Mouse (Mus musculus): ENCODE data around the gene Sp7. TPM values are rescaled to one million over a fixed set of nuclear protein-coding genes. Genes with fewer than 3 reads are reported as not detected.
A peak's percentile ranks its signal among the peaks of the same experiment; 100 is the strongest.

Sp7 gene
- polyA plus RNA-seq, 1 experiment from 2014 or later, result 1.0 TPM

DNA sequence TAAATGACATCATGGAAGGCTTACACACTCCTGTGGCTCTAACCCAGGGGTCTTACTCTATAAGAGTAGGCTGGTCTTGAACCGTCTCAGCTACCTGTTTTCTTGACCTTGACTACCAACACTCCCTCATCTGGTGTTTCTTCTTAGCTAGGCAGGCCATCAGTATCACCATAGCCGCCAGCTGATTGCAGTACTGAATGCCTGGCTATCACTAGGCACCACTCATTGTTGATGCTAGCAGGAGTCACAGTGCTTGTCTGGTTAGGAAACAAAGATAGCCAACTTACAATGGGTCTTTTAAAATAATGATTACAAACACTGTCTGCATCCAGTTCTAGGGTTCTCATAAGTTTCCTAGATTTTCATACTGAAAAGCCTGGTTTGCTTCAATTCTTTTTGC, 34.3 kb upstream of the Sp7 start:
- H3K36me3 ChIP-seq, result no peaks in the 10 kb centered on the region
- 60% methylated on average over 2 of the region's 2 CpGs for WGBS
- H3K4me3 ChIP-seq, result no peak overlapping the region
- no peaks in the 10 kb centered on the region for H3K9me3 ChIP-seq
- H3K27ac ChIP-seq, result no peak overlapping the region
- peaks cover 34% of the 10 kb centered on the region for H3K4me1 ChIP-seq (replicated peaks)
- DNase-seq (ENCODE audit: low spot score), result no peak
- H3K27me3 ChIP-seq (ENCODE audit: insufficient read depth, poor library complexity, severe bottlenecking), result no peaks in the 10 kb centered on the region

DNA sequence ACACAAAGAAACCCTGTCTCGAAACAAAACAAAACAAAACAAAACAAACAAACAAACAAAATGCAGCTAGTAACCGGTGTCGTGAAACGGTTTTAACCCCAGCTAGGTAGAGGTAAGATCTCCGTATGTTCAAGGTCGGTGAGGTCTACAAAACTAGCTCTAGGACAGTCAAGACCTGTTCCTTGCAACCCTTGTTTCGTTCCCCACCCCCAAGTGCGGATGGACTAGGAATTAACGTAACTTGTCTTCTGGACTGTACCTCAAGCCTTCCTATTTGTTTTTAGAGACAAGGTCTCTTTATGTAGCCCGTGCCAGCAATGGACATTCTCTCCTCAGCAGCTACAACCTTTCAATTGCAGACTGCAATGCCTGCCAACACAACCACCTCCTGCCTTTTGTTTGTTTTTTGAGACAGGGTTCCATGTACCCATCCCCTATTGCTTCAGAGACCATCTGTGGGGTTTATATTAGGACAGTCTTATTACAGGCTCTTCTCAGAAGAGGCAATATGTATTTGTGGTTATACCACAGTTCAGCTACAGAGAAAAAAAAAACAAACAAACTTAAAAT, 33.6 kb upstream of the Sp7 start:
- Histone ChIP-seq H3K4me3 (no peak overlapping the region), H3K9me3 (no peaks in the 10 kb centered on the region), H3K36me3 (no peaks in the 10 kb centered on the region), H3K27me3 (ENCODE audit: insufficient read depth, poor library complexity, severe bottlenecking) (no peaks in the 10 kb centered on the region), H3K4me1 (replicated peaks) (peaks cover 35% of the 10 kb centered on the region), H3K27ac (peak overlapping the region; percentile 89; the same call in 1 of the 2 replicates)
- DNase-seq (ENCODE audit: low spot score), result no peak
- WGBS, result 78% methylated on average over 10 of the region's 10 CpGs

DNA sequence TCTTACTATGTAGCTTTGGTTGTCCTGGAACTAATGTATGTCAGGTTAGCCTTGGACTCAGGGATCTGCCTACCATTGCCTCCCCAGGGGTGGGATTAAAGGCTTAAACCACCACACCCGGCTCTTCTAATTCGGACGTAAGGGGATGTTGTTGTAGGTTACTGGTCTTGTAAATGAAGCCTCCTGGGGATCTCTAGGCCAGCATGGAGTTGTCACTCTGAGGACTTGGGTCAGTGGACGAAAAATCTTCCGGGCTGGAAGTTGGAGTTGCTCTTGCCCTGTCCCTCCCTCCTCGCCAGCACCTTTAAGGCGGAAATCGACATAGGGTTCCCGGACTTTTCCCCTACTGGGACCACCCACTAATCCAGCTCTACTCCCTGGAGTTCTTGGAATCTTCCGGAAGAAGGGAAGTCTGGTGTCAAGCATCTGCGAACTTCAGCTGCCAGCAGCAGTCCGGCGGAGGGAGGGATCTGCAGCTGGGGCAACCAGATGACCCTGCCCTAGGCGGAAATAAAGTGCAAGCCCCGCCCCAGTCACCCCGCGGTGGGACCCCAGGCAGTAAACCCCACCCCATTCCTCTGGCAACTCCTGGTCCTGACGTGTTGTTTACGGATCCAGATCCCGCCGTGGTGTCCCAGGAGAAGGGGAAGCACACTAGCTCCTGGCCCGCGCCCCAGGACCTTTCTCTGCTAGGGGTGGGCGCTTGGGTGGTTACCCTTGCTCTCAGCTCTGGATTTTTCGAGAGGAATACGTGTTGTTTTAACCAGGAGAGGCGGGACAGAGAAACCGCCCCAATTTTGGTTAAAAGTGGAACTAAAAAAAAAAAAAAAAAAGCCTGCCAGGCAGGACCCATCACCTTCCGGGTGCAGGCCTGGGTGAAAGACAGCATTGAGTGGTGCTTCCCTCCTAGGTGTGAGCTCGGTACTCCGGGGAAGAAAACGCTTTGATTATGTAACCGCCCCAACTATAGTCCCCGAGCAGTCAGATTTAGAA, 32.5 kb upstream of the Sp7 start:
- 3% methylated on average over 34 of the region's 34 CpGs for WGBS
- peak; percentile 85 for DNase-seq (ENCODE audit: low spot score)
- H3K27me3 ChIP-seq (ENCODE audit: insufficient read depth, poor library complexity, severe bottlenecking), result no peaks in the 10 kb centered on the region
- H3K36me3 ChIP-seq, result no peaks in the 10 kb centered on the region
- H3K27ac ChIP-seq, result peak overlapping the region; percentile 89
- H3K4me1 ChIP-seq (replicated peaks), result peaks cover 40% of the 10 kb centered on the region
- H3K9me3 ChIP-seq, result no peaks in the 10 kb centered on the region
- H3K4me3 ChIP-seq, result peak overlapping the region; percentile 61

DNA sequence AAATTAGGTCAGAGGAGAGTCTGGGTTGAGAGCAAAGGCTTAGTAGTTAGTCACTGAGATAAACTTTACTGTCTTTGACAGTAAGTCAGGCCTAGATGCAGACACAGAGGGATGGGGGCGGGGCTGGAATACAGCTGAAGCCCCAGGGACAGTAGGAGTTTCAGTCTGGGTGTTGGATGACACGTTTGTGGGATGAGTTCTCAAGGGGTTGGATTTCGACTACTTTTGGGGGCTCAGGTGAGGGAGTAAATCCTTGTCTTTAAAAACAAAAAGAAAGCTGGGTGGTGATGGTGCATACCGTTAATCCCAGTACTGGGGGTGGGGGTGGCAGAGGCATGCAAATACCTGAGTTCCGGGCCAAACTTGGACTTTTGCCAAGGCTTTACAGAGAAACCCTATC, 31.6 kb upstream of the Sp7 start:
- no peaks in the 10 kb centered on the region for H3K9me3 ChIP-seq
- 0 out of 2 replicates have a peak overlapping the region, but pooled peaks have one; percentile 89 for H3K27ac ChIP-seq
- H3K4me3 ChIP-seq, result no peak overlapping the region
- no peaks in the 10 kb centered on the region for H3K36me3 ChIP-seq
- DNase-seq (ENCODE audit: low spot score), result no peak
- WGBS, result 22% methylated on average over 5 of the region's 5 CpGs
- H3K4me1 ChIP-seq (replicated peaks), result peaks cover 47% of the 10 kb centered on the region
- no peaks in the 10 kb centered on the region for H3K27me3 ChIP-seq (ENCODE audit: insufficient read depth, poor library complexity, severe bottlenecking)

DNA sequence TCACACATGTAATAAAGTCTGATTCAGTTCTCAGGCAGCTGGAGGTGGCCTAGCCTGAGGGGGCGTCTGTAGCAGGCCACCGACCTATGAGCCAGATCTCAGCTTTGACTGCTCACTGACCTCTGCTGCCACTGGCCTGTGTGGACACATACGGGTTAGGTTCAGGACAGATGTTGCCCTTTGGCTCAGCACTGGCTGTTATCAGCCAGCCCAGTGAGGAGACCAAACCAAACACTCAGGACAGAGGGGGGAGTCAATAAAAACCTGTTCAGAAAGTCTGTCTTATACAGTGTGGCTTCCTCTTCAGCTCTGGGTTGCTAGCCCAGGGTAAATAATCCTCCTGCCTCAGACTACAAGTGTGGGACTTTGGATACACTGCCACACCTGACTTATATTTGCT, 28.1 kb upstream of the Sp7 start:
- Histone ChIP-seq H3K27ac (peak overlapping the region; percentile 63), H3K4me1 (replicated peaks) (peaks cover 43% of the 10 kb centered on the region), H3K27me3 (ENCODE audit: insufficient read depth, poor library complexity, severe bottlenecking) (no peaks in the 10 kb centered on the region), H3K9me3 (no peaks in the 10 kb centered on the region), H3K4me3 (no peak overlapping the region), H3K36me3 (no peaks in the 10 kb centered on the region)
- WGBS, result 16% methylated on average over 3 of the region's 3 CpGs
- peak; percentile 33 for DNase-seq (ENCODE audit: low spot score)

DNA sequence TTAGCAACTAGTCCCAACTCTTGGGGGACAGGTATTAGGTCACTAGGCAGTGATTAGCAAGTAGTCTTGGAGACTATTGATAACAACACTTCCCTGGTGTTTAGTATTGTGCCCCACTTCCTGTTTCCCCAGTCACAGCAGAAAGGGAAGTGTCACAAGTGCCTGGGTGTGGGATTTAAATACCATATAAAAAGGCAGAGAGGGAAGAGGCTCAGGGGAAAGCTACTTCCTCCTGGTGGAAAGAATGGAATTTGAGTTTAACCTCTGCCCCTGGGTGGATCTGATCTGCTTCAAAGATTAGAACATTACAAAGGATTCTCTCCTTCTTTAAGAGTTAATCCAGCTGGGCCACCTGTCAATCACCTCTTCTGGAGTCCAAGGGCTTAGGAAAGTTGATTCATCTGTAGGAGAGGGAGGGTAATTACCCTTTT, 26.6 kb upstream of the Sp7 start:
- Histone ChIP-seq H3K27me3 (ENCODE audit: insufficient read depth, poor library complexity, severe bottlenecking) (no peaks in the 10 kb centered on the region), H3K4me3 (no peak overlapping the region), H3K27ac (no peak overlapping the region), H3K4me1 (replicated peaks) (peaks cover 29% of the 10 kb centered on the region), H3K9me3 (no peaks in the 10 kb centered on the region), H3K36me3 (no peaks in the 10 kb centered on the region)
- DNase-seq (ENCODE audit: low spot score), result no peak

DNA sequence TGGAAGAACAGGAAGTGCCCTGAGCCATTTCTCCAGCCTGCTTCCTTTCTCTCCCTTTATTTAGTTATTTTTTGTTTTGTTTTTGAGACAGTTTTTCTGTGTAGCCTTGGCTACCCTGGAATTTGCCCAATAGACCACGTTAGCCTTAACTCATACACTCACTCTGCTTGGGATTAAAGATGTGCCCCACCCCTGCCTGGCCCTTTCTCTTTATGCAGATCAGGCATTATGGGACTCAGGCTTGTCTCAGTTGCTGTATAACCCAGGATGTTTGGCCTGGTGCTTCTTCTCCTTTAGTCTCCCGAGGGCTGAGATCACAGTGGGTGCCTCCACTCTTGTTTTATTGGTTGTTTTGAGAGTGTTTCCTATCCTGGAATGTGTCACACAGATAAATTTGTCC, 25.5 kb upstream of the Sp7 start:
- no peak overlapping the region for H3K27ac ChIP-seq
- H3K36me3 ChIP-seq, result no peaks in the 10 kb centered on the region
- no peaks in the 10 kb centered on the region for H3K27me3 ChIP-seq (ENCODE audit: insufficient read depth, poor library complexity, severe bottlenecking)
- no peak overlapping the region for H3K4me3 ChIP-seq
- no peaks in the 10 kb centered on the region for H3K9me3 ChIP-seq
- 53% methylated on average over 2 of the region's 2 CpGs for WGBS
- DNase-seq (ENCODE audit: low spot score), result no peak
- peaks cover 25% of the 10 kb centered on the region for H3K4me1 ChIP-seq (replicated peaks)

DNA sequence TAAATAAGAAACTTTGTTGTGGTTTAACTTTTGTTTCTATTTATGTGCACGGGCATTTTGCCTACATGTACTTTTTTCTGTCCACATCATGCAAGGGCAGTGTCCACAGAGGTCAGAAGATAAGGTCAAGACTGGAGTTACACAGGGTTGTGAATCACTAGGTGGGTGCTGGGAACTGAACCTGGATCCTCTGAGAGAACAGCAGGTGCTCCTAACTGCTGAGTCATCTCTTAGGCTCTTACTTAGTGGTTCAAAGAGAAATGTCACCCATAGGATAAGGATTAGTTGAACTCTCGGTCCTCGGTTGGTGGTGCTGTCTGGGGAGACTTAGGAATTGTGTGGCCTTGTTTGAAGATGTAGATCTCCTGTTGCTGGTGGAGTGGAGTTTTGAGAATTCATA, 22.0 kb upstream of the Sp7 start:
- Histone ChIP-seq H3K4me1 (replicated peaks) (peaks cover 11% of the 10 kb centered on the region), H3K27me3 (ENCODE audit: insufficient read depth, poor library complexity, severe bottlenecking) (no peaks in the 10 kb centered on the region), H3K27ac (no peak overlapping the region), H3K4me3 (no peak overlapping the region), H3K9me3 (no peaks in the 10 kb centered on the region), H3K36me3 (no peaks in the 10 kb centered on the region)
- DNase-seq (ENCODE audit: low spot score), result no peak
- WGBS, result 88% methylated on average over 3 of the region's 3 CpGs

DNA sequence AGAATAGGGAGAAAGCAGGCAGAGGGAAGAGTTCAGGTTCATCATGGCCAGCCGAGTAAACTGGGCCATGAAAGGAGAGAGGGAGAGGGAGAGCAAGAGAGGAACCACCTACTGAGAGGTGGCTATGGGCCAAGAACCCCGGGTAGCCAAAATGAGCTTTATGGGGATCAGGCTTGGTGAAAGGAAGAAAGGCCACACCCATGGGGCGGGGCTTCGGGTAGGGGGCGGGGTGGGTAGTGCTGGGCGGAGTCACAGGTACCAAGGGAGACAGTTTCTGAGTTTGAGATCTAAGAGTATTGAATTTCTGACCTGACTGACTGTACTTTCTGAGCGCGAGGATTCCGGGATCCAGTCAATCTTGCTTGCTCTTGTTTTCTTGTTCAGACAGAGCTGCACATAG, 19.7 kb upstream of the Sp7 start:
- H3K9me3 ChIP-seq, result no peaks in the 10 kb centered on the region
- H3K4me3 ChIP-seq, result no peak overlapping the region
- no peak for DNase-seq (ENCODE audit: low spot score)
- WGBS, result 52% methylated on average over 9 of the region's 9 CpGs
- no peak overlapping the region for H3K27ac ChIP-seq
- no peaks in the 10 kb centered on the region for H3K4me1 ChIP-seq (replicated peaks)
- H3K36me3 ChIP-seq, result no peaks in the 10 kb centered on the region
- no peaks in the 10 kb centered on the region for H3K27me3 ChIP-seq (ENCODE audit: insufficient read depth, poor library complexity, severe bottlenecking)

DNA sequence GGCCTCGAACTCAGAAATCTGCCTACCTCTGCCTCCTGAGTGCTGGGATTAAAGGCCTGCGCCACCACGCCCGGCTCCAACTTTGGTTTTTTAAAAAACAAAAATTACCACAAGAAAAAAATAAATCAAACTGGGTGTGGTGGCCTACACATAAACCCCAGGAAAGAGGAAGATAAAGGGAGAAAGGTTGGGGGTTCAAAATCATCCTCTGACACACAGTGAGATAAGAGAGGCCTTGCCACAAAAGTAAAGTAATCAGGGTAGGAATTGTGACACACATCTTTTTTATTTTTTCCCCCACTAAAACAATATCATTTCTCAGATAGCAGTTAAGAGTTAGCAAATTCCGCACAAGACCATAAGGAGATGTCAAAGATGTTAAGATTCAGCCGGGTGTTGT, 16.7 kb upstream of the Sp7 start:
- no peak for DNase-seq (ENCODE audit: low spot score)
- H3K9me3 ChIP-seq, result no peaks in the 10 kb centered on the region
- H3K27me3 ChIP-seq (ENCODE audit: insufficient read depth, poor library complexity, severe bottlenecking), result no peaks in the 10 kb centered on the region; the same call in 1 of the 2 replicates
- 90% methylated on average over 6 of the region's 6 CpGs for WGBS
- H3K4me1 ChIP-seq (replicated peaks), result no peaks in the 10 kb centered on the region
- H3K36me3 ChIP-seq, result no peaks in the 10 kb centered on the region
- H3K27ac ChIP-seq, result no peak overlapping the region
- H3K4me3 ChIP-seq, result no peak overlapping the region

DNA sequence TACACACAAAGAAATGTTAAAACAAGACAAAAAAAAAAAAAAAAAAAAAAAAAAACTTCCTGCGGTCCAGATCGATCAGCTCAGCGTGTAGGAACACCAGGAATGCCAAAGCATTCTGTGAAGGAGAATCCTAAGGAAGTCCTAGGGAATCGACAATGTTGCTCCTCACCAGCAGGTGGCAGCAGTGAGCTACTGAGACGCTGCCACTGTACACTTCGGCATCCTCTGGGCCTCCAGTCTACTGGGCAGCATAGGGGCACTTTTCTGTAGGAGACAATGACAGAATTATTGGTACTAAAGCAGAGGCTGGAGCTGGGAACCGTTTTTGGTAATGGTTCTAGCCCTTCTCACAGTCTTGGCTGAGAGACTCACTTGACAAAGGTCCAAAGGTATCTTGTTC, 14.6 kb upstream of the Sp7 start:
- no peak overlapping the region for H3K4me3 ChIP-seq
- peaks cover 19% of the 10 kb centered on the region for H3K4me1 ChIP-seq (replicated peaks)
- 3% methylated on average over 7 of the region's 7 CpGs for WGBS
- 0 out of 2 replicates have a peak overlapping the region, but pooled peaks have one; percentile 4 for H3K27ac ChIP-seq
- no peaks in the 10 kb centered on the region for H3K9me3 ChIP-seq
- no peaks in the 10 kb centered on the region for H3K36me3 ChIP-seq
- peak; percentile 83 for DNase-seq (ENCODE audit: low spot score)
- peaks cover 6% of the 10 kb centered on the region; the same call in 1 of the 2 replicates for H3K27me3 ChIP-seq (ENCODE audit: insufficient read depth, poor library complexity, severe bottlenecking)

DNA sequence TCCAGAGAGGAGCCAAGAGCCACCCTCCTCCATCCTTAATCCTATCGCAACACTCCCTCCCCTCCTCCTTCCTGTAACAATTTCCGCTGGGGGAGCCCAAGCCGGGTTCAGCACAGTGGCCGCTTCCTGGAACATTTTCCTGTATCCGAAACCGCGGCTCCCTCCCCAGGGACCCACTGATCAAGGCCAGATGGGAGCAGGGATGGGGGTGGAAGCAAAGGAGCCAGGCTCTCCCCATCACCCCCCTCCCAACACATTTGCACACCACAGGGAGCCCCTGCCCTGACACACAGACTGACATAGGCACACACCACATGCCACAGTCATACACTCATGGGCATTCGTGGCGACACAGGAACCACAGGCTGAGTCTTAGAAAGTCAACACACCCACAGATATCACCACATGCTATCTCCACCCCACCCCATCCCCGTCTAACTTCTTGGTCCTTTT, 10.9 kb upstream of the Sp7 start:
- H3K27me3 ChIP-seq (ENCODE audit: insufficient read depth, poor library complexity, severe bottlenecking), result peaks cover 22% of the 10 kb centered on the region
- whole genome bisulfite sequencing, result 5% methylated on average over 10 of the region's 10 CpGs
- peak overlapping the region; percentile 80 for H3K4me3 ChIP-seq
- no peaks in the 10 kb centered on the region for H3K9me3 ChIP-seq
- peak overlapping the region; percentile 54; the same call in 1 of the 2 replicates for H3K27ac ChIP-seq
- no peaks in the 10 kb centered on the region for H3K36me3 ChIP-seq
- peak; percentile 62 for DNase-seq (ENCODE audit: low spot score)
- peaks cover 30% of the 10 kb centered on the region for H3K4me1 ChIP-seq (replicated peaks)

DNA sequence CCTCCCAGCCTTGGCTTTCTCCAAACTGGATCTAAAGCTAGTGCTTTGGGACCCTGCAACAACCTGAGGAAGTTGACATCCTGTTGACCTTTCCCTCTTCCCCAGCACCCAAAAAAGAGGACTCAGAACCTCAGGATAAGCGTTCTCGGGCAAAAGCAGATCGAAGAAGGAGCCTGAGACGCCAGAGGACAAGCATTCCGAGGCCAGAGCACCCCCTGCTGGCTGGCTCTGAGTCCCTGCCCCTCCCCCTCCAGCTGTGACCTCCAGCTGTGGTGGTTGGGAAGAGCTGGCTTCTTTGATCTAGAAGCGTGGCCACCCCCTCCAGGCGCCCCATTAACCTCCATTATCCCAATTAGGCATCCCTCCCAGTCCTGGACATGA, 10.2 kb upstream of the Sp7 start:
- Histone ChIP-seq H3K4me3 (peak overlapping the region; percentile 80), H3K36me3 (no peaks in the 10 kb centered on the region), H3K9me3 (no peaks in the 10 kb centered on the region), H3K4me1 (replicated peaks) (peaks cover 30% of the 10 kb centered on the region), H3K27ac (peak overlapping the region; percentile 89), H3K27me3 (ENCODE audit: insufficient read depth, poor library complexity, severe bottlenecking) (peaks cover 22% of the 10 kb centered on the region)
- DNase-seq (ENCODE audit: low spot score), result peak; percentile 88
- WGBS, result 0% methylated on average over 7 of the region's 7 CpGs
